Mouse (Mus musculus) liver, embryonic 16.5 days (tissue): ENCODE measurements around the gene Hdac4. TPM values are rescaled to one million over a fixed set of nuclear protein-coding genes. Genes with fewer than 3 reads are reported as not detected.
A peak's percentile ranks its signal among the peaks of the same experiment; 100 is the strongest.

Experiments used
- ATAC-seq: fragments of 200-750 bp; cut with Nextera tagmentation; 2 replicates; pipeline ENCODE4 v1.8.0; 2017; ENCODE audit warnings: low read depth, mild to moderate bottlenecking, moderate number of reproducible peaks, moderate library complexity
- H3K27ac ChIP-seq: fragments of 300-500 bp; sonication (generic); 2 replicates; pipeline ENCODE4 v1.5.1; 2014; ENCODE audit warnings: mild to moderate bottlenecking, low read length
- H3K27me3 ChIP-seq: fragments of 300-500 bp; sonication (generic); 2 replicates; pipeline ENCODE4 v1.6.1; 2014; ENCODE audit warnings: low read depth, low read length, mixed read lengths; ENCODE audit not compliant: control insufficient read depth, insufficient read depth
- H3K36me3 ChIP-seq: fragments of 300-500 bp; sonication (generic); 2 replicates; pipeline ENCODE4 v1.6.1; 2014; ENCODE audit warnings: mild to moderate bottlenecking; ENCODE audit not compliant: control insufficient read depth, insufficient read depth
- H3K4me1 ChIP-seq: fragments of 300-500 bp; sonication (generic); 2 replicates; pipeline ENCODE4 v1.6.1; 2014; ENCODE audit warnings: low read depth, low read length, mixed read lengths; ENCODE audit not compliant: control insufficient read depth
- H3K4me2 ChIP-seq: fragments of 300-500 bp; sonication (generic); 2 replicates; pipeline ENCODE4 v1.6.1; 2014; ENCODE audit warnings: low read depth, low read length, mixed read lengths
- H3K4me3 ChIP-seq: fragments of 300-500 bp; sonication (generic); 2 replicates; pipeline ENCODE4 v1.5.1; 2014; ENCODE audit warnings: low read depth, mild to moderate bottlenecking, low read length
- H3K9ac ChIP-seq: fragments of 300-500 bp; sonication (generic); 2 replicates; pipeline ENCODE4 v1.6.1; 2014; ENCODE audit warnings: low read depth, low read length
- H3K9me3 ChIP-seq: fragments of 300-500 bp; sonication (generic); replicated peaks from 2 replicates; pipeline ENCODE4 v1.6.1; 2016; ENCODE audit warnings: low read length; ENCODE audit not compliant: control insufficient read depth
- WGBS: fragments of 180-500 bp; shearing (Covaris S2); extraction: QIAGEN DNeasy Blood & Tissue Kit; methylation state at CpG from one replicate; pipeline ENCODE4 v1.1.7; 2014; ENCODE audit not compliant: insufficient replicate concordance; 5-methylcytosine and 5-hydroxymethylcytosine counted together
- polyA plus RNA-seq: library from polyadenylated mRNA; unstranded; fragments of >200 nt; fragmentation: Nextera tagmentation; extraction: Ambion mirVana; gene quantifications from 2 replicates; pipeline ENCODE4 v1.2.1, GENCODE M21; 2015

Hdac4 gene
- polyA plus RNA-seq, 1 experiment from 2014 or later, result 3.3 TPM

DNA sequence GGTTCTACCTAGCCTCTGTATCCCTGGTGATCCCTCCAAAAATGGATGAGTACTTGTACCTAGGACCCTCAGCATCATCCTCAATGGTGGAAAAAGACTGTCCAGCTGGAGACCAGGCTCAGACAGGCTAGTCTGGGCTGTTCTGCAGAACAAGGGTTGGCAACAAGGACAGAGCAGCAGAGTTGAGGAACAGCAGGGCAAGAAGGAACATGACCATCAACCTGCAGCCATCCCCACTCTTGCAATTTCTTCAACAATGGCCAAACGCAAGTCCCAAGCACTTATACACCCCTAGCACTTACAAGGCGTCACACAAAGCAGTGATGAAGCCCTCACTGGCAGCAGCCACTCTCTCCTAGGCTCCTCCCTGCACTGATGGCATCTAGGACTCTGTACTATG, 108.2 kb downstream of the Hdac4 start:
- WGBS, result 71% methylated on average over 2 of the region's 2 CpGs
- no peaks in the 10 kb centered on the region for H3K9me3 ChIP-seq
- no peaks in the 10 kb centered on the region for H3K36me3 ChIP-seq
- ATAC-seq, result no peak
- peaks cover 16% of the 10 kb centered on the region for H3K4me1 ChIP-seq
- no peaks in the 10 kb centered on the region for H3K27me3 ChIP-seq
- H3K4me2 ChIP-seq, result no peak overlapping the region
- H3K9ac ChIP-seq, result no peak overlapping the region
- H3K4me3 ChIP-seq, result no peak overlapping the region
- no peak overlapping the region for H3K27ac ChIP-seq

DNA sequence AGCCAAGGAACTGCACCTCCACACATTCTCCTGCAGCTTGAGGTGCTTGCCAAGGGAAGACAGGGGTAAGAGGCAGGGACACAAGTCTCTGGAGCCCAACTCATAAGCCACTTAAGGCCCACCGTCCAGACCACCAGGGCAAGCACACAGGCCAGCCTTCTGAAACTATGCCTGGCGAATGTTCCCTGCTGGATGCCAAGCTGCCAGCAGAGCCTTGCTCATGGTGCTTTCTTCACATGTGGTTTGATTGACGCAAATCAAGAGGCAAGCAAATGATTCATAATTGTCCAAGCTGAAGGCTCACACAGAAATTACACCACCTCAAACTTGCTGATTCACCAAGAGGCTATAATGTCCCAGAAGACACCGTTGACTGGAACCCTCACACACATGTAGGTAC, 108.7 kb downstream of the Hdac4 start:
- no peak for ATAC-seq

DNA sequence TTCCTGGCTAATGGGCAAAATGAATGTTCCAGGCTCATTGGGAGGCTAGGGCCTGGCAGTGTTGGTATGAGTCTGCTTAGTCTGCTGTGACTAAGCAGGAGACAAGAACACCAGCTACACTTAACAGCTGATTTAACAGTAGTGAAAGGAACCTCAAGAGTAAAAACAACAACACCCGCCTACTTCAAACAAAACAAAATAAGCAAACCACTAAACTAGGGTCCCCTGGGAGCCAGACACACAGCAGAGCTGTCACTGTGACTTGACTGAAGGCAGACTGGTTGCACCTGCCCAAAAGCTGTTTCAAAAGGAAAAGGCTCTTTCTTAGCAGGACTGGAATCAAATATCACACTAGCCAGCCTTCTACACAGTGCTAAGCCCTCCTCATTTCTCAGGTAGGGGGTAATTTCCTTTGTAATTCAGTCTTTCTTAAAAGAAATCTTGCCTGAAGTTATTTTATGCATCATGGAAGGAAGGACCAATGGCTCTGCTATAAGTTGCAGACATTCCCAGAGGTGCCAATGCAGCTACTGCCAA, 109.2 kb downstream of the Hdac4 start:
- no peak overlapping the region for H3K4me3 ChIP-seq
- no peaks in the 10 kb centered on the region for H3K36me3 ChIP-seq
- peaks cover 16% of the 10 kb centered on the region for H3K4me1 ChIP-seq
- no peak overlapping the region for H3K9ac ChIP-seq
- no peak overlapping the region for H3K27ac ChIP-seq
- 72% methylated on average over 1 of the region's 1 CpGs for WGBS
- no peaks in the 10 kb centered on the region for H3K9me3 ChIP-seq
- H3K4me2 ChIP-seq, result no peak overlapping the region
- no peak for ATAC-seq
- H3K27me3 ChIP-seq, result no peaks in the 10 kb centered on the region

More for the DNA sequence above, 108.7 kb downstream of the Hdac4 start:
- H3K27me3 ChIP-seq, result no peaks in the 10 kb centered on the region
- 70% methylated on average over 4 of the region's 4 CpGs for WGBS
- H3K9ac ChIP-seq, result no peak overlapping the region
- no peaks in the 10 kb centered on the region for H3K36me3 ChIP-seq
- H3K9me3 ChIP-seq, result no peaks in the 10 kb centered on the region
- H3K27ac ChIP-seq, result no peak overlapping the region
- peaks cover 16% of the 10 kb centered on the region for H3K4me1 ChIP-seq
- no peak overlapping the region for H3K4me3 ChIP-seq
- H3K4me2 ChIP-seq, result no peak overlapping the region

DNA sequence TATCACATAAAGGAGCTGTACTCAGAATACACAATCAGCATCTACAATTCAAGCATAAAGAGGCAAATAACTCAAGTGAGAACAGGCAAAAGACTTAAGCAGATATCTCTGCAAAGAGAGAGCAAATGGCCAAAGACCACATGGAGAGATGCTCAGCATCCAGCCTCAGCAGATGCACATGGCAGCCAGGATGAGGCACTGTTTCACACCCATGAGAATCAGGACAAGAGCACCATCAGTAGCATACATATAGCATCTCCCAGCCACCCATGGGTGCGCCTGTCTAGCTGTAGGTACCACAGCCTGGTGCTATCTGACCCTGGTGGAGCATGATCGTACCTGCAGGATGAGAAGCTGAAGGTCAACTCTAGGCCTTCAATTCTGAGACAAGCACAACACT, 110.8 kb downstream of the Hdac4 start:
- Histone ChIP-seq H3K4me1 (peaks cover 16% of the 10 kb centered on the region), H3K27me3 (no peaks in the 10 kb centered on the region), H3K4me2 (no peak overlapping the region), H3K36me3 (no peaks in the 10 kb centered on the region), H3K9me3 (no peaks in the 10 kb centered on the region), H3K4me3 (no peak overlapping the region), H3K27ac (no peak overlapping the region), H3K9ac (no peak overlapping the region)
- ATAC-seq, result no peak
- 59% methylated on average over 2 of the region's 2 CpGs for WGBS

DNA sequence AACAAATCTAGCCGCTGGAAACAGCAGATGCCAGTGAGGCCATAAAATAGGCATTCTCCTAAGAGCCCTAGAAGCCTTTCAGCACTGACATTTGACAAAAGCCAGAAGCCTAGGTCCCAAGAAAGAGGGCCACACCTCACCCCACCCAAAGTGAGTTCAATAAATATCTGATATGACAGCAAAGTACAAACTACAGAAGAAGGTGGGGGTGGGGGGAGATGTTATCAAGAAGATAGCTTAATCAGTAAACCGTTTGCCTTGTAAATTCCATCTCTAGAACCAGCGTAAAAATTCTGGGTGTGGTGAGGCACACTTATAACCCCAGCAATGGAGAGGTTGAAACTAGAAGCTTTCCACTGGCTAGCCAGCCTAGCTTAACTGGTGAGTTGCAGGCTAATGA, 111.5 kb downstream of the Hdac4 start:
- Histone ChIP-seq H3K4me1 (peaks cover 16% of the 10 kb centered on the region), H3K4me3 (no peak overlapping the region), H3K4me2 (no peak overlapping the region), H3K9me3 (no peaks in the 10 kb centered on the region), H3K36me3 (no peaks in the 10 kb centered on the region), H3K9ac (no peak overlapping the region), H3K27me3 (no peaks in the 10 kb centered on the region), H3K27ac (no peak overlapping the region)
- ATAC-seq, result no peak
- 17% methylated on average over 3 of the region's 3 CpGs for WGBS

DNA sequence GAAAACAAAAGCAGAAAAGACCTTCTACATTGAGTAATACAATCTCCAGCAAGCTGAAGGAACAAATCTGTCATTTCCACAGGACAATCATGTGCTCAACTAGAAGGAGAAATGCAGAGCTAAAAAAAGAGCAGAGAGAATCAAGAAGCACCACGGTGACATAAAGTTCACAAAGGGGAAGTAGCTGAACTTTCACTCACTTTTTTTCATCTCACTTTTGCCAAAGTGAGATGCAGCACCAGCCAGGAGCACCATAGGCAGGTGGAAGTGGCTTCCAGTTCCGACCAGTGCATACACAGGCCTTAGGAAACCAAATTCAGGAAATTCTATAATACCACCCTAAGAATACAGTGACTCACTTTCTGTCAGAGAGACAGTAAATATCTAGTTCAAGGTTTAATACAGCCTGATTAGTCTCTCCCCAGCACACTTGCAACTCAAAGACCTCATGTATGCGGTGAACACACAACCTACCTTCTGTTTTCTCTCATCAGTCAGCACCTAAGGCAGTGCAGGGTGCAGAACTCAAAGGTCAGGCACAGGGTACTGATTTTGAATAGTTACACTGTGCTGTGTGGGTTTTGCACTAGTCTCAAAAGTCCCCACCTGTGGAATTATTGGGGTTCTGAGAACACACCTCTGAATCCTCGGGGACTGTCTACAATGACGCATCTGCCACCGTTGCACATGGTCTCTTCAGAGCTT, 112.5 kb downstream of the Hdac4 start:
- no peak overlapping the region for H3K9ac ChIP-seq
- H3K27ac ChIP-seq, result no peak overlapping the region
- peaks cover 16% of the 10 kb centered on the region for H3K4me1 ChIP-seq
- H3K36me3 ChIP-seq, result no peaks in the 10 kb centered on the region
- WGBS, result 46% methylated on average over 6 of the region's 6 CpGs
- ATAC-seq, result 0 out of 2 replicates have a peak, but pooled peaks have one; percentile 47
- H3K9me3 ChIP-seq, result no peaks in the 10 kb centered on the region
- no peak overlapping the region for H3K4me3 ChIP-seq
- H3K27me3 ChIP-seq, result no peaks in the 10 kb centered on the region
- no peak overlapping the region for H3K4me2 ChIP-seq

DNA sequence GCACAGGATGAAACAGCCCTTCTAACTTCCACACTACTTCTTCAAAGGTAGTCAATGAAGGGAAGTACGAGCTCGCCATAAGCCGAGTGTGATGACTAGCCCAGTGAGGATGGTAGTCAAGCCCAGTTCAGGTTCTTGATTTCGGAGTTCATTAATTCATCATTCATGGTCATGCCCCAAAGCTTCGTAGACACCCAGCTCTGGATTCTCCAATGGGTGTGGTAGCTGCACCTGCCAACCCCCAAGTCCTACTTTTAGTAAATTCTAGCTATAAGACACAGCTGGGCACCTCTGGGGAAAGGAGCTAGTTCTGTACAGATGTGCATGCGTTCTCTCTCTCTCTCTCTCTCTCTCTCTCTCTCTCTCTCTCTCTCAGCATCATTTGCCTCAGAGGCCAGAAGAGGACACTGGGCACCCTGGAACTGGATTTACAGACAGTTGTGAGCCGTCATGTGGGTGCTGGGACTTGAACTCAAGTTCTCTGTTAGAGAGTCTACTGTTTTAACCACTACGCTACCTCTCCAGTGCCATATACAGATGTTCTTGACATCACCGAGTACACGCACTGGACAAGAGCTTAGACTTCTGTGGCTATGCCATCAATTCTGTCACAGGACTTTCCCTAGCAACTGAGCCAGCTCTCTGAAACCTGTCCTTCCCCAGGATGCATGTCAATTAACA, 113.2 kb downstream of the Hdac4 start:
- Histone ChIP-seq H3K36me3 (no peaks in the 10 kb centered on the region), H3K4me2 (no peak overlapping the region), H3K4me3 (no peak overlapping the region), H3K9ac (no peak overlapping the region), H3K27ac (no peak overlapping the region), H3K27me3 (no peaks in the 10 kb centered on the region), H3K4me1 (peaks cover 14% of the 10 kb centered on the region), H3K9me3 (no peaks in the 10 kb centered on the region)
- 69% methylated on average over 10 of the region's 10 CpGs for WGBS
- no peak for ATAC-seq

DNA sequence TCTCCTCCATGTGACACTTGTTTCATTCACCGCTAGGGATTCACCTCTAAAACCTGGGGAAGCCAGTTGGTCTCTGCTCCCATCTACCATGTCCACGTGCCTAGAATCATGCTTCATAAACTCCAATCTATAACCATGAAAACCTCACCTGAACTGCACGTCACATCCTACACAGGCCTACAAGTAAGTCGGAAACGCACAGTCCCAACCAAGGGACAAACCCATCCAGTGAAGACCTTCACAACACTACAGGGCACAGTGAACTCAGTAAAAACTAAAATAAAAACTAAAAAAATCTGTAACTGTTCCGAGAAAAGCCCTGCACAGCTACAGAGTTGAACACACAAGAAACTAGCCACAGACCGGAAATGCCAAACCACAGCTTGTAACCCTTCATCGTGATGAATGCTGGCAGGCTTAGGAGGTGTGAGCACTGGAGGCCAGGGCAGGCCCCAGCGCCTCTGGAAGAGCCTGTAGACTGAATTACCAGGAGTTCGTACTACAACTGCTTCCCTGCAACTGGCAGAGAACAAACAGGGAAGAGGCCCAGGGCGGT, 115.4 kb downstream of the Hdac4 start:
- Histone ChIP-seq H3K4me3 (no peak overlapping the region), H3K9me3 (no peaks in the 10 kb centered on the region), H3K27me3 (no peaks in the 10 kb centered on the region), H3K36me3 (no peaks in the 10 kb centered on the region), H3K9ac (no peak overlapping the region), H3K4me1 (peaks cover 14% of the 10 kb centered on the region), H3K27ac (no peak overlapping the region), H3K4me2 (no peak overlapping the region)
- ATAC-seq, result no peak
- WGBS, result 34% methylated on average over 11 of the region's 11 CpGs

DNA sequence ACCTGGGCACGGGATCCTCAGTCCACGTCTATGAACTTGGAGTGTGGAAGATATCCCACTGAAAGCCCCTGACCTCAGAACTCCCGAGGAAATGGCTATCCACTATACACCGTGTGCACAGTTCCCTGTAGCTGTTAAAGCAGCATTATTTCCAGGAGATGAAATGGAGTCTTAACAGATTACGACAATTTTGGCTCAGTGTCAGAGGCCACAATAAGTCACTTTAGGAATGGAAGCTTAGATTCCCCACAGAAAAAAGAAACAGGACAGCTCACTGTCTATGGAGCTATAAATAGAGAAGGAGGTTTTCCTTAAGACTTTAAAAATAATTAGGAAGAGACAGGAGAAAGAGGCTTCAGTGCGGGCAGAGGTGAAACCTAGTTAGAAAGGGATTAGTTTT, 120.2 kb downstream of the Hdac4 start:
- Histone ChIP-seq H3K36me3 (no peaks in the 10 kb centered on the region), H3K4me2 (no peak overlapping the region), H3K9me3 (no peaks in the 10 kb centered on the region), H3K27ac (no peak overlapping the region), H3K27me3 (no peaks in the 10 kb centered on the region), H3K4me1 (no peaks in the 10 kb centered on the region; the same call in 1 of the 2 replicates), H3K9ac (no peak overlapping the region), H3K4me3 (no peak overlapping the region)
- 67% methylated on average over 6 of the region's 6 CpGs for WGBS
- ATAC-seq, result no peak
